In genomic region chr5:139388195-139388570, GRCm38 (mm10) we compare ENCODE assay signal across 7 mouse cellular contexts. TPM values are rescaled to one million over a fixed set of nuclear protein-coding genes. Genes with fewer than 3 reads are reported as not detected.
DNase-seq lines count a peak whose midpoint lies in the region; ATAC-seq and TF ChIP-seq lines count a peak whose summit lies in the region.

No protein-coding gene starts in this region.

- no peak overlapping the region for H3K4me3 ChIP-seq in bone marrow macrophage, adult 2 months (ENCODE audit: insufficient read depth, low read length)
- H3K4me3 ChIP-seq in embryonic facial prominence, embryonic 14.5 days (ENCODE audit: low read depth, low read length): no peak overlapping the region
- H3K4me3 ChIP-seq in intestine, embryonic 15.5 days (replicated peaks): no peak overlapping the region
- H3K4me3 ChIP-seq in lung, postnatal 0 days (ENCODE audit: low read depth, low read length): no peak overlapping the region

- no peak overlapping the region for H3K4me2 ChIP-seq in embryonic facial prominence, embryonic 14.5 days (ENCODE audit: low read depth, low read length)
- no peak overlapping the region for H3K4me2 ChIP-seq in intestine, embryonic 15.5 days (replicated peaks)
- H3K4me2 ChIP-seq in lung, postnatal 0 days (replicated peaks; ENCODE audit: low read depth, low read length): 0 out of 2 replicates have a peak overlapping the region, but pooled peaks have one; percentile 17

- H3K9ac ChIP-seq in embryonic facial prominence, embryonic 14.5 days (ENCODE audit: low read depth, low read length): no peak overlapping the region
- peak overlapping the region; percentile 13; the same call in 1 of the 2 replicates for H3K9ac ChIP-seq in intestine, embryonic 15.5 days
- no peak overlapping the region; the same call in 1 of the 2 replicates for H3K9ac ChIP-seq in lung, postnatal 0 days (replicated peaks; ENCODE audit: low read depth)

- TF ChIP-seq EP300 in lung, postnatal 0 days (IDR thresholded peaks at IDR 0.05): peak; percentile 85

- 0 out of 2 replicates have a peak, but pooled peaks cover 4% of the 10 kb centered on the region for H3K36me3 ChIP-seq in embryonic facial prominence, embryonic 14.5 days (ENCODE audit: control insufficient read depth, insufficient read depth, low read length)
- no peaks in the 10 kb centered on the region for H3K36me3 ChIP-seq in intestine, embryonic 15.5 days
- H3K36me3 ChIP-seq in lung, postnatal 0 days (ENCODE audit: insufficient read depth, low read length): peaks cover 10% of the 10 kb centered on the region

- no peak for TF ChIP-seq CTCF in bone marrow macrophage, adult 2 months (IDR thresholded peaks at IDR 0.05; ENCODE audit: low read depth, low read length)
- TF ChIP-seq CTCF in lung, postnatal 0 days (IDR thresholded peaks at IDR 0.05): no peak; the same call in 1 of the 2 replicates

- no peak for TF ChIP-seq POLR2A in bone marrow macrophage, adult 2 months (IDR thresholded peaks at IDR 0.05; ENCODE audit: borderline replicate concordance, low read depth, low read length)

- no peaks in the 10 kb centered on the region for H3K27me3 ChIP-seq in embryonic facial prominence, embryonic 14.5 days (replicated peaks; ENCODE audit: control insufficient read depth, insufficient read depth, low read length)
- H3K27me3 ChIP-seq in intestine, embryonic 15.5 days (replicated peaks): no peaks in the 10 kb centered on the region
- no peaks in the 10 kb centered on the region for H3K27me3 ChIP-seq in lung, postnatal 0 days (replicated peaks; ENCODE audit: insufficient read depth, low read length)

- H3K9me3 ChIP-seq in embryonic facial prominence, embryonic 14.5 days (ENCODE audit: control insufficient read depth, low read length): no peaks in the 10 kb centered on the region
- no peaks in the 10 kb centered on the region for H3K9me3 ChIP-seq in intestine, embryonic 15.5 days
- H3K9me3 ChIP-seq in lung, postnatal 0 days (ENCODE audit: low read length): no peaks in the 10 kb centered on the region

- ATAC-seq in embryonic facial prominence, embryonic 14.5 days (ENCODE audit: low read depth): no peak
- no peak for ATAC-seq in intestine, embryonic 15.5 days
- ATAC-seq in lung, postnatal 0 days: peak; percentile 46

- peak overlapping the region; percentile 65 for H3K27ac ChIP-seq in bone marrow macrophage, adult 2 months (ENCODE audit: insufficient read depth, low read depth, low read length)
- peak overlapping the region; percentile 24; the same call in 1 of the 2 replicates for H3K27ac ChIP-seq in embryonic facial prominence, embryonic 14.5 days (replicated peaks; ENCODE audit: low read depth, low read length)
- H3K27ac ChIP-seq in intestine, embryonic 15.5 days: peak overlapping the region; percentile 58
- peak overlapping the region; percentile 79 for H3K27ac ChIP-seq in lung, postnatal 0 days (ENCODE audit: low read length)

- 65% methylated on average over 4 of the region's 4 CpGs for WGBS in embryonic facial prominence, embryonic 14.5 days
- 60% methylated on average over 4 of the region's 4 CpGs for WGBS in intestine, embryonic 15.5 days
- 60% methylated on average over 4 of the region's 4 CpGs for WGBS in lung, postnatal 0 days

- no peak for DNase-seq in embryonic facial prominence, embryonic 14.5 days (ENCODE audit: low spot score)
- peak; percentile 72 for DNase-seq in lung, postnatal 0 days (ENCODE audit: low spot score)
- DNase-seq in ovary, postnatal 36 days (ENCODE audit: low spot score): no peak
- DNase-seq in spleen, postnatal 10 days (ENCODE audit: low spot score in 2 of 2): no peak
- DNase-seq in spleen, adult 12 weeks (ENCODE audit: low spot score): no peak

- peaks cover 49% of the 10 kb centered on the region for H3K4me1 ChIP-seq in bone marrow macrophage, adult 2 months (ENCODE audit: control insufficient read depth, insufficient read depth, low read length)
- H3K4me1 ChIP-seq in embryonic facial prominence, embryonic 14.5 days (ENCODE audit: control insufficient read depth, insufficient read depth, low read length): peaks cover 13% of the 10 kb centered on the region
- H3K4me1 ChIP-seq in intestine, embryonic 15.5 days (replicated peaks): peaks cover 29% of the 10 kb centered on the region
- H3K4me1 ChIP-seq in lung, postnatal 0 days (ENCODE audit: insufficient read depth, low read depth, low read length): peaks cover 37% of the 10 kb centered on the region

RNA-seq across cellular contexts. Expression of gene Gpr146, which starts 10.7 kb away (rescaled TPM):
- 34.5 and 34.7 TPM in 2 replicates for polyA plus RNA-seq in bone marrow macrophage, adult 2 months (2012; ENCODE audit: insufficient read depth, insufficient read length, missing spikeins)
- polyA plus RNA-seq in embryonic facial prominence, embryonic 14.5 days (2014; fragmentation: Nextera tagmentation; extraction: Ambion mirVana): 2.0 and 2.8 TPM in 2 replicates
- 2.2 and 2.7 TPM in 2 replicates for polyA plus RNA-seq in intestine, embryonic 15.5 days (2015; fragmentation: Nextera tagmentation; extraction: Ambion mirVana)
- 22.7 and 28.1 TPM in 2 replicates for polyA plus RNA-seq in lung, postnatal 0 days (2015; fragmentation: Nextera tagmentation; extraction: Ambion mirVana)

RNA-seq across cellular contexts. Expression of gene C130050O18Rik, which starts 16.9 kb away (rescaled TPM):
- polyA plus RNA-seq in bone marrow macrophage, adult 2 months (2012; ENCODE audit: insufficient read depth, insufficient read length, missing spikeins): 13.2 and 14.4 TPM in 2 replicates
- polyA plus RNA-seq in embryonic facial prominence, embryonic 14.5 days (2014; fragmentation: Nextera tagmentation; extraction: Ambion mirVana): 5.2 and 5.5 TPM in 2 replicates
- polyA plus RNA-seq in intestine, embryonic 15.5 days (2015; fragmentation: Nextera tagmentation; extraction: Ambion mirVana): 0.81 and 0.85 TPM in 2 replicates
- 2.2 and 3.3 TPM in 2 replicates for polyA plus RNA-seq in lung, postnatal 0 days (2015; fragmentation: Nextera tagmentation; extraction: Ambion mirVana)

RNA-seq across cellular contexts. Expression of gene Gper1, which starts 34.8 kb away (rescaled TPM):
- polyA plus RNA-seq in bone marrow macrophage, adult 2 months (2012; ENCODE audit: insufficient read depth, insufficient read length, missing spikeins): not detected in 2 replicates
- 5.1 and 6.7 TPM in 2 replicates for polyA plus RNA-seq in embryonic facial prominence, embryonic 14.5 days (2014; fragmentation: Nextera tagmentation; extraction: Ambion mirVana)
- polyA plus RNA-seq in intestine, embryonic 15.5 days (2015; fragmentation: Nextera tagmentation; extraction: Ambion mirVana): 2.1 TPM in 2 replicates
- polyA plus RNA-seq in lung, postnatal 0 days (2015; fragmentation: Nextera tagmentation; extraction: Ambion mirVana): 7.1 and 7.2 TPM in 2 replicates

RNA-seq across cellular contexts. Expression of gene Cyp2w1, which starts 35.8 kb away (rescaled TPM):
- not detected in 2 replicates for polyA plus RNA-seq in bone marrow macrophage, adult 2 months (2012; ENCODE audit: insufficient read depth, insufficient read length, missing spikeins)
- 11.5 and 11.8 TPM in 2 replicates for polyA plus RNA-seq in embryonic facial prominence, embryonic 14.5 days (2014; fragmentation: Nextera tagmentation; extraction: Ambion mirVana)
- 23.5 and 25.8 TPM in 2 replicates for polyA plus RNA-seq in intestine, embryonic 15.5 days (2015; fragmentation: Nextera tagmentation; extraction: Ambion mirVana)
- polyA plus RNA-seq in lung, postnatal 0 days (2015; fragmentation: Nextera tagmentation; extraction: Ambion mirVana): not detected in 2 replicates

RNA-seq across cellular contexts. Expression of gene Cox19, which starts 37.0 kb away (rescaled TPM):
- polyA plus RNA-seq in bone marrow macrophage, adult 2 months (2012; ENCODE audit: insufficient read depth, insufficient read length, missing spikeins): 31.4 and 36.1 TPM in 2 replicates
- 106 and 107 TPM in 2 replicates for polyA plus RNA-seq in embryonic facial prominence, embryonic 14.5 days (2014; fragmentation: Nextera tagmentation; extraction: Ambion mirVana)
- 162 and 168 TPM in 2 replicates for polyA plus RNA-seq in intestine, embryonic 15.5 days (2015; fragmentation: Nextera tagmentation; extraction: Ambion mirVana)
- polyA plus RNA-seq in lung, postnatal 0 days (2015; fragmentation: Nextera tagmentation; extraction: Ambion mirVana): 60.5 and 61.6 TPM in 2 replicates

Comparison
In these comparisons a context has a peak if more than half of its experiments do, and no peak if none do; other contexts are left out.
1. H3K27ac ChIP-seq: peak in every context shown above with its lines; median percentile 79 in lung, postnatal 0 days; 65 in bone marrow macrophage, adult 2 months; 58 in intestine, embryonic 15.5 days; 24 in embryonic facial prominence, embryonic 14.5 days.